Mouse (Mus musculus): ENCODE data around the gene Aym1. TPM values are rescaled to one million over a fixed set of nuclear protein-coding genes. Genes with fewer than 3 reads are reported as not detected.
A peak's percentile ranks its signal among the peaks of the same experiment; 100 is the strongest.

Aym1 gene
- not detected in 2 replicates for polyA plus RNA-seq (2014; fragmentation: Nextera tagmentation; extraction: Ambion mirVana)

DNA sequence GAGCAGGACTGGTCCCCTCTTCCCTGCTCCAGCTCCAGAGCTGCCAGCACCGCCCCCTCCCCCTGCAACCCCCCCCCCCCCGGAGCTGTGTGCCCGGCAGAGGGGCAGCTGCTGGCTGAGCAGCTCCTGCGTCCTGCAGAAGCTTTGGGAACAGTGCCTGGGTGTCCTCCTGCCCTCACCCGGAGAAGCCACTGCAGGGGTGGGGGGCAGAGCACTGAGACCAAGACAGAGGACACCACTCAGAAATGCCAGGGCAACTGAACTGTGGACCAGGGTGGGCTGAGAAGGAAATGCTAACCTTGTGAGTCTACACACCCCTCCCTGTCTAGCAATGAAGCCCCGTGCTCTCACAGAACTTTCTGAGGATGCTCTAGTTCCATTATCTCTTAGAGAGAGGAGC, at the start of gene Aym1:
Gene Aym1 (plus strand): TSS at position 109 of the 400 bp plus-strand sequence.
- Histone ChIP-seq H3K27me3 (replicated peaks; ENCODE audit: control insufficient read depth, insufficient read depth, low read length) (no peaks in the 10 kb centered on the region), H3K4me3 (ENCODE audit: low read depth, low read length) (no peak within 1 kb of the TSS), H3K9me3 (ENCODE audit: control insufficient read depth, low read length) (no peaks in the 10 kb centered on the region), H3K4me1 (ENCODE audit: control insufficient read depth, insufficient read depth, low read length) (peaks cover 13% of the 10 kb centered on the region; the same call in 1 of the 2 replicates), H3K4me2 (ENCODE audit: low read depth, low read length) (no peak within 1 kb of the TSS), H3K36me3 (ENCODE audit: control insufficient read depth, insufficient read depth, low read length) (no peaks in the 10 kb centered on the region), H3K27ac (replicated peaks; ENCODE audit: low read depth, low read length) (no peak within 1 kb of the TSS), H3K9ac (ENCODE audit: low read depth, low read length) (no peak within 1 kb of the TSS)
- ATAC-seq (ENCODE audit: low read depth) (no peak; the same call in 1 of the 2 replicates), DNase-seq (ENCODE audit: low spot score) (no peak)
- 35% methylated on average over 2 of the region's 6 CpGs for WGBS

DNA sequence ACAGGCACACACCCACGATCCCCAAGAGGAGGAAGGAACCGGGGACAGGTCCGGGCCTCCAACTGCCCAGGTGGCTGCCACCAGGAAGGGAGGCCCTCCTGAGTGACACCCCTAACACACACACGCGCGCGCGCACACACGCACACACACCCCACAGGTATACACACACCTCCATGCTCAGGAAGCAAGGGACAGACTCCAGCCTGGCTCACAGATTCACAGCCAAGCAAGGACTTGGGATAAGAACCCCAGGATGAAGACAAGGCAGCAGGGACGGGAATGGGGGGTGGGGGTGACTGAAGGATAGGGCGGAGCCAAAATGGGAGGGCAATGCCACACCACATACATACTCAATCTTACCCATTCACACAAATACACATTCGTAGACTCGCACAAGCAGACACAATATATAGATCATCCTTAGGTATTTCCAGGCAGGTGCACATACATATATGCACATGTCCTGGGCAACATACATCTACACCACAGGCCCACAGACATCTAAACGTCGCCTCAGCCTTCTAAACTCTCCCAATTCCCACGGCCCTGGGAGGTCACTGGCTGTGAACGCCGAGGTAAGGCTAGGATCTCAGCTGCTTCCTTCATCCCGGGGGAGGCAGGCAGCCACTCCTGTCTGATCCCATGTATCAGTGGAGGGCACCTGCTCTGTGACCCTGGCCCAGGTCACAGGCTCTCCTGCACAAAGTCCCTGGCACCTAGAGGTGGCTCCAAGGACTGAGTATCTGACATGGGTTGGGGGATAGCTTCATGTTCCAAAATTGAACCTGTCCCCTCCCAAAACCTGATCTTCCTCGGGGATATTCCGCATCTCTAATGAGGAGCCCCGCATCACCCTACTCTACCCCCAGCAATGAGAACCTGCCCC, 47.4 kb upstream of the Aym1 start:
- peaks cover 6% of the 10 kb centered on the region; the same call in 1 of the 2 replicates for H3K4me1 ChIP-seq (ENCODE audit: control insufficient read depth, insufficient read depth, low read length)
- H3K9me3 ChIP-seq (ENCODE audit: control insufficient read depth, low read length), result peaks cover 6% of the 10 kb centered on the region; the same call in 1 of the 2 replicates
- peaks cover 18% of the 10 kb centered on the region for H3K27me3 ChIP-seq (replicated peaks; ENCODE audit: control insufficient read depth, insufficient read depth, low read length)
- DNase-seq (ENCODE audit: low spot score) (no peak), ATAC-seq (ENCODE audit: low read depth) (no peak)
- H3K27ac ChIP-seq (replicated peaks; ENCODE audit: low read depth, low read length), result no peak overlapping the region
- H3K4me2 ChIP-seq (ENCODE audit: low read depth, low read length), result peak overlapping the region; percentile 73
- peak overlapping the region; percentile 62 for H3K9ac ChIP-seq (ENCODE audit: low read depth, low read length)
- H3K4me3 ChIP-seq (ENCODE audit: low read depth, low read length), result peak overlapping the region; percentile 54
- 61% methylated on average over 22 of the region's 22 CpGs for WGBS
- H3K36me3 ChIP-seq (ENCODE audit: control insufficient read depth, insufficient read depth, low read length), result no peaks in the 10 kb centered on the region

- DNase-seq (ENCODE audit: low spot score) (peak; percentile 84), ATAC-seq (ENCODE audit: low read depth) (peak; percentile 89)
- H3K4me1 ChIP-seq (ENCODE audit: control insufficient read depth, insufficient read depth, low read length), result peaks cover 6% of the 10 kb centered on the region; the same call in 1 of the 2 replicates
- H3K27me3 ChIP-seq (replicated peaks; ENCODE audit: control insufficient read depth, insufficient read depth, low read length), result peaks cover 18% of the 10 kb centered on the region
- peak within 1 kb of the TSS; percentile 62 for H3K9ac ChIP-seq (ENCODE audit: low read depth, low read length)
- no peak within 1 kb of the TSS for H3K27ac ChIP-seq (replicated peaks; ENCODE audit: low read depth, low read length)
- peak within 1 kb of the TSS; percentile 73 for H3K4me2 ChIP-seq (ENCODE audit: low read depth, low read length)
- peak within 1 kb of the TSS; percentile 54 for H3K4me3 ChIP-seq (ENCODE audit: low read depth, low read length)
- H3K36me3 ChIP-seq (ENCODE audit: control insufficient read depth, insufficient read depth, low read length), result no peaks in the 10 kb centered on the region
- H3K9me3 ChIP-seq (ENCODE audit: control insufficient read depth, low read length), result peaks cover 6% of the 10 kb centered on the region; the same call in 1 of the 2 replicates
- WGBS, result 5% methylated on average over 30 of the region's 53 CpGs
These were observed 46.6 kb upstream of the Aym1 start, which contains the start of gene Sgsm1 for GRCm38 (mm10) chr5:113310377-113311003. Gene Sgsm1 (minus strand): TSS chr5:113310786.

DNA sequence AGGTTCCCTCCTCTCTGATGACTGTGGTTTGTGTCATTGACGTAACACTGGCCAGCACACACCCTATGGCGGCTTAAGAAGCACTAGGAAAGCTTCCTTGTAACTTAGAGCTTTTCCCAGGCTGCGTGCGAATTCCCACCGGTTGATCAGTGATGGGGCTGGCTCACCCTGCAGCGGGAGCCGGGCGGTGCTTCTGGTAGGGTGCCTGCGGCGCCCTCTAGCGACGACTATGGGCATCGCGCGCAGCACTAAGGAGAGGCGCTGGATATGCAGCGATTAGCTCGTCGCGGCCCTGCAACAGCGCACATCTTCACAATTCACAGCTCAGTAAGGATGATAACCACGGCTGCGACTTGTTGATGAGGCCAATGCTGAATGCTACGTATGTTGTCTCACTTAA, 43.1 kb upstream of the Aym1 start:
- no peak overlapping the region for H3K9ac ChIP-seq (ENCODE audit: low read depth, low read length)
- no peak overlapping the region for H3K27ac ChIP-seq (replicated peaks; ENCODE audit: low read depth, low read length)
- peak overlapping the region; percentile 29 for H3K4me2 ChIP-seq (ENCODE audit: low read depth, low read length)
- no peaks in the 10 kb centered on the region for H3K36me3 ChIP-seq (ENCODE audit: control insufficient read depth, insufficient read depth, low read length)
- DNase-seq (ENCODE audit: low spot score), result peak; percentile 81
- ATAC-seq (ENCODE audit: low read depth), result peak; percentile 62
- peaks cover 10% of the 10 kb centered on the region for H3K27me3 ChIP-seq (replicated peaks; ENCODE audit: control insufficient read depth, insufficient read depth, low read length)
- H3K4me1 ChIP-seq (ENCODE audit: control insufficient read depth, insufficient read depth, low read length), result no peaks in the 10 kb centered on the region
- 5% methylated on average over 23 of the region's 24 CpGs for WGBS
- peaks cover 6% of the 10 kb centered on the region; the same call in 1 of the 2 replicates for H3K9me3 ChIP-seq (ENCODE audit: control insufficient read depth, low read length)
- H3K4me3 ChIP-seq (ENCODE audit: low read depth, low read length), result no peak overlapping the region

DNA sequence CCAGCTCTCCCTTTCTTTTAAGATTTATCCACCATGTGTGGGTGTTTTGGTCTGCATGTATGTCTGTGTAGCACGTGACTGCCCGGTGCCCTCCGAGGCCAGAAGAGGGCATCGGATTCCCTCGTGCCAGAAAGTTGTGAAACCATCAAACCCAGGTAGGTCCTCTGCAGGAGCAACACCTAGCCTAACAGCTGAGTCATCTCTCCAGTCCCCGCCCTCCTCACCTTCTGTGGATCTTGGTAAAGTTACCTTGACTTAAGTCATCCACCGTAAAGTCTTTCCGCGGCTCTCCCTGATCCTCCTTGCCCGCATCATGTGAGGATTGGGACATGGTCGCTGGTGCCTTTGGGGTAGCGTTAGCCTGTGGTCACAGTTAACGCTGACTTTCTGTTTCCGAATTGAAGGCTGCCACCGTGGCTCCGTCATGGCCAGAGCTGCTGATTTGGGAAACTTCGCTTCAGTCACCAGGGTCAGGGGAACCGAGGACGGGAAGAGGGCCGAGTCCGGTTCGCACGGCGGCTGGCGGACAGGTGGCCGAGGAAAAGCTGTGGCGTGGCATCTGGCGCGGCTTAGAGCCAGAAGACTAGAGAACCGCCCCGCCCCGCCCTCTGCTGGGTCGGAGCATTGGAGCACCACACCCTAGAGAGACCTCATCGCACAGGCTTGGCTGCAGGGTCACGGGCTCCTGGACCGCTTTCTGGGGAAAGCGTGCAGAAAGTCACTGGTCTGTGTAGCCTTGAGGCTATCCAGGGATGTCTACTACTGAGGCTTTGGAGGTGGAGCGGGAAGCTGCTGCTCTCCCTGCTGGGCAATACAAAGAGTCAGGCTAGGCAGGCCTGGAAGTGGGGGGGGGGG, 33.1 kb upstream of the Aym1 start:
- ATAC-seq (ENCODE audit: low read depth) (peak; percentile 53; the same call in 1 of the 2 replicates), DNase-seq (ENCODE audit: low spot score) (peak; percentile 41)
- Histone ChIP-seq H3K9ac (ENCODE audit: low read depth, low read length) (peak overlapping the region; percentile 42; the same call in 1 of the 2 replicates), H3K4me1 (ENCODE audit: control insufficient read depth, insufficient read depth, low read length) (no peaks in the 10 kb centered on the region; the same call in 1 of the 2 replicates), H3K27ac (replicated peaks; ENCODE audit: low read depth, low read length) (no peak overlapping the region), H3K4me2 (ENCODE audit: low read depth, low read length) (peak overlapping the region; percentile 56), H3K27me3 (replicated peaks; ENCODE audit: control insufficient read depth, insufficient read depth, low read length) (peaks cover 31% of the 10 kb centered on the region), H3K9me3 (ENCODE audit: control insufficient read depth, low read length) (peaks cover 8% of the 10 kb centered on the region; the same call in 1 of the 2 replicates), H3K4me3 (ENCODE audit: low read depth, low read length) (peak overlapping the region; percentile 33), H3K36me3 (ENCODE audit: control insufficient read depth, insufficient read depth, low read length) (no peaks in the 10 kb centered on the region)
- 6% methylated on average over 38 of the region's 38 CpGs for WGBS

GRCm38 (mm10) chr5:113329463-113329862, 27.6 kb upstream of the Aym1 start:
- 83% methylated on average over 8 of the region's 8 CpGs for WGBS
- H3K4me2 ChIP-seq (ENCODE audit: low read depth, low read length), result no peak overlapping the region
- H3K9ac ChIP-seq (ENCODE audit: low read depth, low read length), result no peak overlapping the region
- no peaks in the 10 kb centered on the region for H3K4me1 ChIP-seq (ENCODE audit: control insufficient read depth, insufficient read depth, low read length)
- ATAC-seq (ENCODE audit: low read depth) (no peak), DNase-seq (ENCODE audit: low spot score) (no peak)
- H3K9me3 ChIP-seq (ENCODE audit: control insufficient read depth, low read length), result peaks cover 13% of the 10 kb centered on the region
- H3K36me3 ChIP-seq (ENCODE audit: control insufficient read depth, insufficient read depth, low read length), result no peaks in the 10 kb centered on the region
- peaks cover 30% of the 10 kb centered on the region for H3K27me3 ChIP-seq (replicated peaks; ENCODE audit: control insufficient read depth, insufficient read depth, low read length)
- H3K27ac ChIP-seq (replicated peaks; ENCODE audit: low read depth, low read length), result no peak overlapping the region
- no peak overlapping the region for H3K4me3 ChIP-seq (ENCODE audit: low read depth, low read length)

GRCm38 (mm10) chr5:113330202-113330601, 26.9 kb upstream of the Aym1 start:
- peaks cover 30% of the 10 kb centered on the region for H3K27me3 ChIP-seq (replicated peaks; ENCODE audit: control insufficient read depth, insufficient read depth, low read length)
- no peaks in the 10 kb centered on the region for H3K36me3 ChIP-seq (ENCODE audit: control insufficient read depth, insufficient read depth, low read length)
- WGBS, result 77% methylated on average over 3 of the region's 3 CpGs
- ATAC-seq (ENCODE audit: low read depth), result no peak
- H3K9me3 ChIP-seq (ENCODE audit: control insufficient read depth, low read length), result peaks cover 13% of the 10 kb centered on the region
- no peak overlapping the region for H3K4me3 ChIP-seq (ENCODE audit: low read depth, low read length)
- H3K9ac ChIP-seq (ENCODE audit: low read depth, low read length), result no peak overlapping the region
- peaks cover 3% of the 10 kb centered on the region for H3K4me1 ChIP-seq (ENCODE audit: control insufficient read depth, insufficient read depth, low read length)
- no peak overlapping the region for H3K27ac ChIP-seq (replicated peaks; ENCODE audit: low read depth, low read length)
- H3K4me2 ChIP-seq (ENCODE audit: low read depth, low read length), result no peak overlapping the region
- DNase-seq (ENCODE audit: low spot score), result no peak

DNA sequence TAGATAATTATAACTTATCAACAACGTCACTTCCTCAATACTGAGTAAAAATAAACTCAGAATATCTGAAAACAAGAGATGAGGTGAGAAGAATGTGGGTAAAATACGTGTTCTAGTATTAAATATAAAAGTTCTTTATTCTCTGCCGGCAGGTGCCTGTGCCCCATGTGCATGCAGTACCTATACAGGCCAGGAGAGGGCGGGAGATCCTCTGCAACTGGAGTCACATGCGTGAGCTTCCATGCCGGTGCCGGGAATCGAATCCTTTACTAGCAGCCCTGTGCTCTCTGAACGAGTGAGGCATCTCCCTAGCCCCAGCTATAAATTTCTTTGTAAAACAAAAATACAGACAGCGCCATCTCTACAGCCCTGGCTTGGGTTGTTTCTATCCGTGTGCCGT, 24.9 kb upstream of the Aym1 start:
- no peak overlapping the region for H3K4me2 ChIP-seq (ENCODE audit: low read depth, low read length)
- peaks cover 4% of the 10 kb centered on the region for H3K4me1 ChIP-seq (ENCODE audit: control insufficient read depth, insufficient read depth, low read length)
- peaks cover 13% of the 10 kb centered on the region for H3K9me3 ChIP-seq (ENCODE audit: control insufficient read depth, low read length)
- ATAC-seq (ENCODE audit: low read depth), result no peak
- no peak overlapping the region for H3K9ac ChIP-seq (ENCODE audit: low read depth, low read length)
- H3K4me3 ChIP-seq (ENCODE audit: low read depth, low read length), result no peak overlapping the region
- WGBS, result 36% methylated on average over 12 of the region's 12 CpGs
- no peak overlapping the region for H3K27ac ChIP-seq (replicated peaks; ENCODE audit: low read depth, low read length)
- H3K27me3 ChIP-seq (replicated peaks; ENCODE audit: control insufficient read depth, insufficient read depth, low read length), result peaks cover 44% of the 10 kb centered on the region
- no peak for DNase-seq (ENCODE audit: low spot score)
- H3K36me3 ChIP-seq (ENCODE audit: control insufficient read depth, insufficient read depth, low read length), result no peaks in the 10 kb centered on the region

Measured in embryonic facial prominence, embryonic 14.5 days (tissue).